Mouse (Mus musculus) heart, postnatal 36 days (tissue): ENCODE data around the gene Ackr1. TPM values are rescaled to one million over a fixed set of nuclear protein-coding genes. Genes with fewer than 3 reads are reported as not detected.

Experiments used
- DNase-seq, 2 experiments: peaks; one replicate each; pipeline ENCODE4 v3.0.0; 2021 to 2022
- intact Hi-C: fragments of 180-260 bp; cut with DNase I; formaldehyde crosslinking; loops from one replicate; pipeline ENCODE4 v1.15.1; 2025
- total RNA-seq, 2 experiments: library from RNA; stranded (reverse); gene quantifications; 2 replicates each; pipeline ENCODE4 v1.2.3; 2021

The Ackr1 gene
- total RNA-seq, 2 experiments from 2014 or later, result 0.38 to 0.78 TPM

- peak; percentile 12 to 37 for DNase-seq
- intact Hi-C loops, result no loop called here
Observed at GRCm38 (mm10) chr1:173349946-173350345, 16.4 kb upstream of the Ackr1 start.

DNA sequence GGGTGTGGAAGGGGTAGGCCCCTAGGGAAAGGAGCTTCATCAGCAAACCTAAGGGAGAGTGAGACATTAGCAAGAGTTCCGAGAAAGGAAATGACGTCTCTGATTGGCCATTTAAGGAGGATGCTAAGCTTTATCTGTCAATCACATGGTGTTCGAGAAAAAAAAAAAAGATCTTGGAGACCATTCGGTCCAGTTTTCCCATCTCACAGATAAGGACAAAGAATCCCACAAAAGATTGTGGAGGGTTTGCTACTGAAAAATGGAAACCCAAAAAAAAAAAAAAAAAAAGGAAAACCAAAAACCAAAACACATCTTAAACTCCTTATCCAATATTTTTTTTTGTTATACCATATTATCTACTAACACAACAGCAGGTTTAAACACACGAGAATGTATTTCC, 15.6 kb upstream of the Ackr1 start:
- no peak for DNase-seq
- intact Hi-C loops, result no loop called here

DNA sequence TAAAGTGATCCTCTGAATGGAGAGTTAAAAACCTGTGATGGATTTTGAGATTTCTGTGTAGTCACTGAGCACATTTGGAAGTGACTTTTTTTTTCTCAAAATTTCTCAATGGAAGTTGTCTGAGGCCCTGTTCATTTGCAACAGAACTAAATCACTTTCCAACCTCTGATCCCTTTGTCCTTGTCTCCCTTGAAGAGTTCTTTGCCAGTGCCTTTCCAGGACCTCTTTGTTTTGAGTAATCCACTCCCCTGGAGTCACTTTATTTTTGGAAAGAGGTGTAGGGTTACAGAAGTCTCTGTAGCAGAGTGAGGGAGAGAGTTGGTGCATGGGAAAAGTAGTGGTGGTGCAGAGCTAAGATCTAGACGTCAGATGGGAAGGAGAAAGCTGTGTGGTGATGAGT, 15.0 kb upstream of the Ackr1 start:
- intact Hi-C loops, result no loop called here
- no peak for DNase-seq

DNA sequence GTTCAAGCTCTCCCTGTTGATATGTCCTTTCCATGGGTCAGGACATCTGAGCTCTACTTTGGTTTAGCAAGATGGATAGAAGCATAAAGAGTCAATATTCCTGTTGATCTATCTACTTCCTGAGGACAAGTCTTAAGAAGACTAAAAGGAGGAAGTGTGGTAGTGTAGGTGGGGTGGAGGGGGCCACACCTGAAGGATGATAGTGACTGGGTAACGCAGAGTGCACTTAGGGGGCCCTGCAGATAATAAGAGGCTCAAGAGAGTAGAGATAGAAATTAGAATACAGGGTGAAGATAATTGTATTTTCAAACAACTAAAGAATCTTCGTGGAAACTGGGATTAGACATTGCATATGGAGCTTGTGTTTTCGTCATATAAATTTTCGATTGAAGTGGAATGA, 11.6 kb upstream of the Ackr1 start:
- DNase-seq, result no peak
- intact Hi-C loops, result no loop called here

DNA sequence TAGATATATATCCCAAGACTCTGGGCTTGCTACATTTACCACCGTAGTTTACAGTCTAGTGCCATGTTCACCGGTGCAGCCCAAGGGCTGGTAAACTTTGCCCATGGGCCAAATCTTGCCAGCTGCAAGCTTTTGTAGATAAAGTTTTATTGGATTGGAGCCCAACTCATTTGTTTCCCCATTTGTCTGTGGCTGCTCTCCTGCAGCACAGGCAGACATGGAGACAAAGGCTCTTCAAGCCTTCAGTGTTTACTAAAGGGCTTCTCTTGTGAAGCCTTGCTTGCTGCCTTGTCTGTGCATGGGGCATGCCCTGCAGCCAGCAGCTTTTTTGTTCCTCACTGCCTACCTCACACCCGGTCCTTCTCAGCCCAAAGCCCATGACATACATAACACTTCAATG, 10.4 kb upstream of the Ackr1 start:
- DNase-seq, result no peak

GRCm38 (mm10) chr1:173342425-173342824, 8.9 kb upstream of the Ackr1 start:
- intact Hi-C loops, result no loop called here
- DNase-seq, result no peak

More for the DNA sequence above, 10.4 kb upstream of the Ackr1 start:
- intact Hi-C loops, result no loop called here

DNA sequence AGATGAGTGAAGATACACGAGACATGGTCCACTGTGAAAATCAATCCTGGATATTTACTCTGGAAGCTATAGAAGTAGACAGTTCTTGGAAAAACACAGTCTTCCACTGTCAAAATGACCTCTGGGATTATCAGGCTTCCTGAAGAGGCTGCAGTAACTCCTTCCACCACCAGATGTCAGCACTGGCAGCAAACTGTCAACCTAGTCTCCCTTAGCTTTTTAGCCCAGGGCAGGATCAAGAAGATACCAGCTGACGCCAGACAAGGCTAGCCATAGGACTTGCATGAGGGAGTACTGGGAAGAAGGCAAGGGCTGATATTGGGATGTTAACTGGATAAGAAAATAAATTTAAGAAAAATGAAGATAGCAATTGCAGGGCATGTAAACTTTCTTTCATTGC, 6.0 kb upstream of the Ackr1 start:
- DNase-seq, result peak; percentile 37 to 66
- intact Hi-C loops, result loop anchor here (1.0 to 2.0 kb wide), 2 partner anchors 37 to 59 kb away; no protein-coding TSS in a partner anchor

DNA sequence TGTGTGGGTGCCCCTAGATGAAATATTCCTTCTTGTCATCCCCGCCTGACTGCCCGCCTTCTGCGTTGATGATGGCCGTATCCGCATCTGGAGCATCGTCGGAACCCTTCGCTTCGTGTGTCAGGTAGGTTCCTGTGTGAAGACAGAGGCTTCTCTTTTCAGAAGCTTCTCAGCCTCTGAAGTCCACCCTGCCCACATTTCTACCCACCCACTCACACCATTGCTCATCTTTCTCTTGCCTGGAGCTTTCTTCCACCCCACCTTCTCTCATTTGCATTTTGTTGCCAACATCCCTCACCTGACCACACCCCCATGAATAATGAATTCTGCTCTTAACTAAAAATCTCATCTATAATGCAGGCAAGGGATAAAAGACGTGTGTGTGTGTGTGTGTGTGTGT, 3.5 kb upstream of the Ackr1 start:
- intact Hi-C loops, result no loop called here
- DNase-seq, result no peak

DNA sequence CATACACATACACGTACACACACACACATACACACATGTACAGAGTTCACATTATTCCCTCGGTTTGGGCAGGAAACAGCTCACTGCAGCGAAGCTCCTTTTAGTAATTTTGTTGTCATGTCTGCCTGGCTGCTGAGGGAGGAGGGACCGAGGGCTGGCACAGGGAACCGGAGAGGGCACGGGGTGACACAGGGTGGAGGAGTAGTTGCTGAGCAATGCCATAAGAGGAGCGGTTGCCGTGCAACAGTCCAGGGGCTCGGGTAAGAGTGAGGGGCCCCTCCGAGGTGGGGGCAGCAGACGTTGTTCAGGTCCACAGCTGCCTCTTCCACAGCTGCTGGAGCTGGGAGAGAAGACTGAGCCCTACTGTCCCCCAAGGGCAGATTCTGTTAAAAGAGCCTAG, 2.4 kb upstream of the Ackr1 start:
- intact Hi-C loops, result no loop called here

GRCm38 (mm10) chr1:173332418-173332817, 1.1 kb downstream of the Ackr1 start:
- intact Hi-C loops, result no loop called here
- DNase-seq, result no peak

More for the DNA sequence above, 2.4 kb upstream of the Ackr1 start:
- no peak for DNase-seq

DNA sequence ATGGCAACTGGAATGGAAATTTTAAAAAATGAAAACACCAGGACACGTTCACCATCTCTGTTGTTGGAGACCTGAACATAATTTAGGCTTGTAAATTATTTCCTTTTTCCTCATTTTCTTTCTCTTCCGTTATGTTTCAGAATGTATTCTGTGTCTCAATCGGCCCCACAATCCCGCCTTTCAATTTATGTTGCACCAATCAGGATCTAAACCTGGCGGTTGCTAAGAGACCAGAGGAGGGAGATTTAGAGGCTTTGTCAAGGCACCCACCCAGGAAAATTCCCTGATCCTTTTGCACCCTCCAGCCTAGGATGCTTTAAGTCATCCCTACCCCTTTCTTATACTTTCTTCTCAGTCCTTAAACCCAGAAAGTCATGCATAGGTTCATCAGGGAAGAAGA, 3.8 kb downstream of the Ackr1 start:
- DNase-seq, result no peak
- intact Hi-C loops, result no loop called here

DNA sequence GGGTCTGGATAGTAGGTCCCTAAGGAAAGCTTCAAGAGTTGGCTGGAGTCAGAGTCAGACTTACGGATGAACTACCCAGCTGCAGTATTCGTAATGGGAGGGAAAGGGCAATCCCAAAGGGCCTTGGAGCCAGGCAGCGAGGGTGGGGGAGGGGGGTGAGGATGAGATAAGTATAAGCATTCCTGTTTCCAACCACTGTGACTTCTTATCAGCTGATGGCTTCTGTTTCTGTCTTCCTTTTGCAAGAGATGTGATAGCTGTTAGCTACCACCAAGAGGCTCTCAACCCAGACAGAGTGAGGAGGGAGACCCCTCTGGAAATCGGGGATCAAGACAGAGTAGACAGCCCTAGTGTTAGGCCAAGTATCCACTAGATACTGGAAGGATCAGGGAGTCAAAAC, 4.4 kb downstream of the Ackr1 start:
- no peak for DNase-seq
- intact Hi-C loops, result no loop called here

- intact Hi-C loops, result no loop called here
- no peak for DNase-seq
Observed at GRCm38 (mm10) chr1:173328446-173328845, 5.1 kb downstream of the Ackr1 start.

- intact Hi-C loops, result no loop called here
- DNase-seq, result no peak
Observed at GRCm38 (mm10) chr1:173326552-173326951, 7.0 kb downstream of the Ackr1 start.

- intact Hi-C loops, result loop anchor here (2.0 kb wide), 1 partner anchor 51 kb away; no protein-coding TSS in a partner anchor
- DNase-seq, result no peak
Observed at GRCm38 (mm10) chr1:173325395-173325794, 8.2 kb downstream of the Ackr1 start.

DNA sequence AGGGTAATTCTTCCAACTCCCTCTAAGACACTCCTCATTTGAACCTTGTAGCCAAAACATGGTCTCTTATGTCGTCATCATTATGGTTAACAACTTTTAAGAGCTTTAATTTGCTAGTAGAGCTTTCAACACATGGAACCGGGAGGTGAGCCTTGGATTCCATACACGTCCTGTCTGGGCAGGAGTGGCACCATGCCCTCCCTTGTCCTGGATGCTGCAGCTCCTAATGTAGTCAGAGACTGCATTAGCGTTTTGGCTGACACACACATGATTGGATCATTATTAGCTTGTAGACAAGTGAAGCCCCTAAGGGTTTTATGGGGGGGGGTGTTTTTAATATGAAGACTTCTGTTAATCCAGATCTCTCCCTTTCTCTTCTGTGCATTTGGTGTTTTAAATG, 8.6 kb downstream of the Ackr1 start:
- intact Hi-C loops, result loop anchor here (2.0 to 5.0 kb wide), 2 partner anchors 52 to 72 kb away; no protein-coding TSS in a partner anchor
- DNase-seq, result no peak

DNA sequence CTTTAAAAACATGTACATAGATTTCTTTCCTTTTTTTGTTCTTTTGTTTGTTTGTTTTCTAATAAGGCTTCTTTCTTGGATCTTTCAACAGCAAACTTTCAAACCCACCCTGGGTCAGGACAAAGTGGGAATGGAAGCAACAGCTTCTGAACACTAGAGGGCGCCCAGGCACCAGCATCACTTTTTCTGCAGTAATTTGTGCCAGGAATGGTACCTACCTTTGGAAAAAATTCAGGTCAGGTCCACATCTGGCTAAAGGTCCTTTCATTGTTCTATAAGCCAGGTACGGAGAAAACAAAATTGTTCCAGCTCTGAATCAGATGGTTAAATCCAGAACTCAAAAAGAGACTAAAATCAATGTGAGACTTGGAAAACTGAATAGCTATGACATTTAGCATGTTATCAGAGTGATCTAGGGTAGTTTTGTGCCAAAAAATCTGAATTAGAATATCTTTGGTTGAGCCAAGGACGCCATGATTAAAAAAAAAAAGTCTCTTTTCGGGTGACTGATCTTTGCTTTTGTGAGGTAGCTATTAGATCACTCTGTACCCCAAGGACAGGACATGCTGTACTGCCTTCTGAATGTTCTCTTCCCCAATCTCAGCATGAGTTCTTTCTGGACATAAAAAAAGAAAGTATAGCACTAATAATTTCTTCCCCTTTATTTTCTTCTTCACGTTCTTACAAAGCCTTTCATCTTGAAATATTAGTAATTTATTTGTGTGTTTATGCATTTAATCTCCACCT, 9.5 kb downstream of the Ackr1 start:
- intact Hi-C loops, result loop anchor here (2.0 to 5.0 kb wide), 2 partner anchors 53 to 73 kb away; no protein-coding TSS in a partner anchor
- DNase-seq, result peak; percentile 18 to 29

GRCm38 (mm10) chr1:173322249-173322627, 11.3 kb downstream of the Ackr1 start:
- intact Hi-C loops, result loop anchor here (5.0 kb wide), 1 partner anchor 75 kb away; no protein-coding TSS in a partner anchor
- DNase-seq, result no peak

DNA sequence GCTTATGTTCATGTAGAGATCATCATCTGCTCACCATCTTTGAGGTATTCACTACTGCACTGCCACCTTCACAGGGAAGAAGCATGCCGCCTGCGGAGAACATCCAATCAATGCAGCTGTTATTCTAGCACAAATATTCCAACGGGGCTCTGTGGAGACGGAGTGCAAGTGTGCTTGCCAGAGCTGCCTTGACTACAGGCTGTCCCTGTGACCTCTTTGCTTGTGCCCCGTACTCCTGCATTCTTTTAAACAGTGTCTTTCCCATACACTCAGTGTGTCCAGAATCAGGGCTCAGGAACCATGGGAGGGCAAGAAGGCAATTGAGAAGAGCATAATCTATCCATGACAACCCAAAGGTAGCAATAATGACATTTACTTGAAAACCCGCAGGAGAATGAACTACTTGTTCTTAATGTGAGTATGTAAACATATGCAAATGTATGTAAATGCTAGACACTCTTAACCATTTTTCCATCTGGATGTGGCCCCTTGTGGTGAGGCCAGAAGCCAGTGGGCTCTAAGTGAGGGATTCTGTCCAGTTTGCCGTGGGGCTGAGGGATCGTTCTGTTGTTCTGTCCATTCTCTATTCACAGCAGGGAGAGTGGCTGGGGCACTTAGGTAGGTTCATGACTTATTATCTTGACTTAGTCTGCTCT, 11.8 kb downstream of the Ackr1 start:
- DNase-seq, result no peak

GRCm38 (mm10) chr1:173317925-173318477, 15.5 kb downstream of the Ackr1 start:
- no peak for DNase-seq
- intact Hi-C loops, result no loop called here

More for the DNA sequence above, 11.8 kb downstream of the Ackr1 start:
- intact Hi-C loops, result loop anchor here (5.0 kb wide), 1 partner anchor 76 kb away; no protein-coding TSS in a partner anchor

DNA sequence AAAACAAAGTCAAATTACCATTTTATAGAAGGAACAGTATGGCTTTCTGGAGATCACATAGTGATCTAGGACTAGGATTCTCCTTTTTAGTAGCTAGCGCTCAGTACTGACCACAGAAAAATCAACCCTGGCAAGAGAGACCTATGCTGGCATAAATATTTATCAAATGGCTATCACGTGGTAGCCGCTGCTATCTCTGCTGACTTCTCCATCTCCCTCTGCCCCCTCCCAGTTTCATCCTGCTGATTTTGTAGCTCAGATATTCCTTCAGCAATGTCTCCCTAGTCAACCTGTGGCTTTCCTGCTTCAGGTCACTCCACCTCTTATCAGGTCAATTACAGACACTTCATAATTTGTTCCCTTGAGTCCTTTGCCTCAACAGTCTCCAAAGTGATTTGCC, 17.8 kb downstream of the Ackr1 start:
- DNase-seq, result no peak
- intact Hi-C loops, result no loop called here
